Mouse (Mus musculus) ES-CJ7 (cell line): Measurements from ENCODE around the gene Toporsl.

ENCODE experiments used
- DNase-seq: peaks from one replicate; pipeline ENCODE4 v3.0.0; 2011; ENCODE audit warnings: low read depth, low spot score

The Toporsl gene

GRCm38 (mm10) chr4:52595927-52596326, at the start of gene Toporsl:
Gene Toporsl (plus strand): TSS chr4:52596274.
- no peak for DNase-seq

GRCm38 (mm10) chr4:52557672-52558071, 38.4 kb upstream of the Toporsl start:
- DNase-seq: no peak

GRCm38 (mm10) chr4:52558080-52558479, 38.0 kb upstream of the Toporsl start:
- no peak for DNase-seq

- DNase-seq: no peak
Measured at GRCm38 (mm10) chr4:52563859-52564258, 32.2 kb upstream of the Toporsl start.

DNA sequence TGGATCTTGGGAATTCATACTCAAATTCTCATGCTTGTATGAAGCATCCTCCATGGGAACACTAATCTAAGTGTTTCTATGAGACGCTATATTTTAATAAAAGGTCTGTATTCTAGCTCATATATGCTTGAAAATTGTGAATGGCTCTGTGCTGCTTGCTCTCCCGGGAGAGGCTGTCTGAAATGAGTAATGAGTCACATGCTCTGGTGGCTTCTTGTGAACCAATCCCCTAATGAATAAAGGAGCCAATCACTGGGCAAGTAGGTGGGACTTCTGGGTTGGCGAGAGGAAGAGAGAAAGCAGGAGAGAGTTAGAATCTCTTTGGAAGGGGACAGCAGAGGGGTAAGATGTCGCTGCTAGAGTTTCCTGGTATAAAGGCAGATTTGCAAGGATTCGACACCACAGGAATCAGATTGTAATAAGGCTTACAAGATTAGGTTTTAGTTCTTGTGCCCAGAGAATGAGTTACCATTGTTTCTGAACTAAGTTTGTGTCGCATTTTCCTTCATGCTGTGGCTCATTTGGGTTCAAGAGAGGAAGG, 9.8 kb upstream of the Toporsl start:
- no peak for DNase-seq

- DNase-seq: no peak
Measured at GRCm38 (mm10) chr4:52593821-52594356, 2.2 kb upstream of the Toporsl start.

- no peak for DNase-seq
Measured at GRCm38 (mm10) chr4:52594632-52595031, 1.4 kb upstream of the Toporsl start.

- no peak for DNase-seq
Measured at GRCm38 (mm10) chr4:52598180-52598881, 2.3 kb downstream of the Toporsl start.

- DNase-seq: no peak
Measured at GRCm38 (mm10) chr4:52606923-52607322, 10.8 kb downstream of the Toporsl start.

- DNase-seq: no peak
Measured at GRCm38 (mm10) chr4:52634986-52635385, 38.9 kb downstream of the Toporsl start.

DNA sequence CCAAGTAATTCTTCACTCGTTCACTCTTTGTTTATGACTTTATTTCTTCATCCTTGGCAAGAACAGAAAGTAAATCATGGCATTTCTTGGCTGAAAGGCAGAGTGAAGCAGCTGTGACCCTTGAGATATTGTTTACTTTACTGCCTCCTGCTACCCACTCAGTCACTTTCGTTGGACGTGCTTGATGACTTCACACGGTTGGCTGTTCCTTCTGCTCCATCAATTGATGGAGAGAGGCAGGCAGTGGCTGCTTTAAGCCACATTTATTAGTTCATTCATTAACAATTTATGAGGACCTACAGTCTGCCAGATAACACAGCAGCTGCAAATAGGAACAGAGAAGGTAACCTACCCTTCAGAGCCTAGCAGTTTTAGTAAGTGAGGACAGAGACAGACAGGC, 51.7 kb downstream of the Toporsl start:
- no peak for DNase-seq

DNA sequence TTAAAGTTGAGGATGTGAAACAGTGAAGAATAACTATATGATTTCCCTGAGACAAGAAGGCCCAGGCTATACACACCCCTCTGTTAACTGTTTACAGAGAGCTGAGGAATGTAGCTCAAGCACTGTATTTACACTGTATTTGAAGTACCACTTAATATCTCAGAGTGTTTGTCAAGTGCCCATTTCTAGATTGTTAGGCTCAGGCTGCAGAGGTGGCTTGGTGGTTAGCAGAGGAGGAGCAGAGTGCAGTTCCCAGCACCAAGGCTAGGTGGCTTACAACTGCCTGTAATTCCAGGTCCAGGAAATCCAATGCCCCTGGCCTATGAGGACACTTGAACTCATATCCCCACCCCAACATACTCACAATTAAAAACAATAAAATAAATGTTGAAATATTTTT, 63.6 kb downstream of the Toporsl start:
- DNase-seq: peak; percentile 49

DNA sequence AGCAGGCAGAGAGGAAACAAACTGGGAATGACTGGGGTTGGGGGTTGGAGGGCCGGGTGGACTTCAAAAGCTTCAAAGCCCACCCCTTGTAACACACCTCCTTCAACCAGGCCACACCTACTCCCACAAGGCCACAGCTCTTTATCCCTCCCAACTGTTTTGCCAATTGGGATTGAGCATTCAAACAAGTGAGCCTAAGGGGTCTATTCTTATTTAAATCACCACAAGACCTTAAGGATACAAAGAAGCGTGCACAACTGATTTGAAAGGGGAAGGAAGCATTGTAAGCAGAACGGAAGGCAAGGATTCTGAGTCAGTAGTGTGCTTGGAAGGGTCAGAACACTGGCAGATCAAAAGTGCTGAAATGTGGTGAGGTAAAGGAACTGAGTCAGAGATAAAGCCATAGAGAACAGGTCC, 64.6 kb downstream of the Toporsl start:
- DNase-seq: peak; percentile 96

GRCm38 (mm10) chr4:52661311-52661710, 65.2 kb downstream of the Toporsl start:
- no peak for DNase-seq
